Mouse (Mus musculus): ENCODE results near the gene Ift80.
"Not testable (repeated sequence)": the region's sequence is repeated elsewhere in the genome, so short reads cannot be mapped to it uniquely, and the experiment has no call there.

The Ift80 gene

DNA sequence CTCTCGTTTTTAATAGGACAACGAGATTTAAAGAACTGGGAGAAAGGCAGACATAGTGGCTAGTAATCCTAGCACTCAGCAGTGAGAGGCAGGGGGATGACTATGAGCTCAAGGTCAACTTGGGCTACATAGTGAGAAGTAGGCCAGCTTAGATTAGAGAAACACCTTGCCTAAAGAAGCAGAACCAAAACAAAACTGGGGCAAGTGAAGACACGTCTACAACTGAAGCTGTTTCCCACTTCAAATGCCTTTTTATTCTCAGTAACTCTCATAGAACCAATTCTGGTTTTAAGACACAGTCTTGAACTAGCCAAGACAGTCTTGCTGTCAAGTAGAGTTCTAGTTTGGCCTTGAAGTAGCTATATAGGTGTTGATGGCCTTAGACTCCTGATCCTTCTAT, 67.7 kb downstream of the Ift80 start:
- no peak for DNase-seq (ENCODE audit: low read depth, low spot score)

DNA sequence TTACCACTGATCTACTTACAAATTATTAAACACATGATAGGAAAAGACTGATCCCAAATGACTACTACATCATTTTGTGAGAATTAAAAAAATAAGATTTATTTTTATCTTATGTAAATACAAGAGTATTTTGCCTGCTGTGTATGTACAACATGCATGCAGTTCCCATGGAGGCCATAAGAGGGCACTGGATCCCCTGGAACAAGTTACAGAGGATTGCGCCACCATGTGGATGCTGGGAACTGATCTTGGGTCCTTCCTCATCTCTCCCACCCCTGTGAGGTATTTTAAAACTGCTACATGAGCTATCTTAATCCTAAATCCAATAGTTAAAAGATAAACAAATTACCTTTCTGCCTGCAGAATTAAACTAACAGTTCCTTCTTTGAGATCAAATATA, 68.9 kb downstream of the Ift80 start:
- no peak for DNase-seq (ENCODE audit: low read depth, low spot score)

DNA sequence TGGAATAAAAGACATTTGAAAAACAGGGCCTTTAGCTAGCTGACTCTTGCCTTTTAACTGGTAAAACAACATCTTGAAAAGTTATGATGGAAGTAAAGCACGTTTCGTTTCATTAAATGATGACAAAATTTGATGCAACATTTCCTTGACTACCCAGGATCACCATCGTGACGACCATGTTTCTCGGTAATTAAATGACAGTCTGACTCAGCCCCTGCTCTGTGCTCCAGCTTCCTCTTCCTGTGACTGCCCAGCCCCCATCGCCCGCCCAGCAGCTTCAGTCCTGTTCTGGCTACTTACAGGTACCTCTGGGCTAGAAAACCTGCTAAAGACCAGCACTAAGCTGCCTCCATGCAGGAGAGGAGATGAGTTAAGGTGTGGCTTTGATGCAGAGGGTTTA, 70.1 kb downstream of the Ift80 start:
- no peak for DNase-seq (ENCODE audit: low read depth, low spot score)

DNA sequence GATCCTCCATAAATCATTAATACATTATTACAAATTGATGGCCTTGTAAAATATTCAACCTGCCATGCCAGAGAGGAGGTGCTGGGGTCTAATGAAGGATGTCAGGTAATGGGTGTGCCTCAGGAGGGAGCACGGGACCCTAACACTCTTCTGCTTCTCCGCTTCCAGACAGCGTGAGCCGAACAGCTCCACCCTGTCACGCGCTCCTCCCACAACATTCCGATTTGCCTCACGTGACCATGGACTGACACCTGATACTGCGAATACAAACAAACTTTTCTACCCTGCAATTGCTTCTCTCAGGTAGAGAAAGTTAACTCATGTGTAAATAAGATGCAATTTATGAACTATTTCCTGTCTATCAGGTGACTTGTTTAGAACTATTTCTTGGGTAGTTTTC, 75.8 kb downstream of the Ift80 start:
- no peak for DNase-seq (ENCODE audit: low read depth, low spot score)

DNA sequence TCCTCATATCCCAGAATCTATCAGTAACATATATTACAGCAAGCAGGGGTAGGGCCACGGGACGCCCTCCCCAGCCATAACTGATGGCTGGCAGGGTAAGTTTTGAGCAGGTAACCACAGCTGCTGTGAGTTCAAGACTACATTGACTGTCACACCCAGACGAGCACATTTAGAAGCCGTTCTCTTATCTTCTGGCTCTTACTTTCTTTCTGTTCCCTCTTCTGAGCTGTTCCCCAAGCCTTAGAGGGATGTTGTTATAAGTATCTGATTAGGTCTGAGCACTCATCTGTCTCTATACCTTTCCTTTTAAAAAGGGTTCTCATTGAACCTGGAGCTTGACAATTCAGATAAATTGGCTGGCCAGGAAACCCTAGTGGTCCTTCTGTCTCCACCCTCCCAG, 96.9 kb downstream of the Ift80 start:
- DNase-seq (ENCODE audit: low read depth, low spot score) = no peak

DNA sequence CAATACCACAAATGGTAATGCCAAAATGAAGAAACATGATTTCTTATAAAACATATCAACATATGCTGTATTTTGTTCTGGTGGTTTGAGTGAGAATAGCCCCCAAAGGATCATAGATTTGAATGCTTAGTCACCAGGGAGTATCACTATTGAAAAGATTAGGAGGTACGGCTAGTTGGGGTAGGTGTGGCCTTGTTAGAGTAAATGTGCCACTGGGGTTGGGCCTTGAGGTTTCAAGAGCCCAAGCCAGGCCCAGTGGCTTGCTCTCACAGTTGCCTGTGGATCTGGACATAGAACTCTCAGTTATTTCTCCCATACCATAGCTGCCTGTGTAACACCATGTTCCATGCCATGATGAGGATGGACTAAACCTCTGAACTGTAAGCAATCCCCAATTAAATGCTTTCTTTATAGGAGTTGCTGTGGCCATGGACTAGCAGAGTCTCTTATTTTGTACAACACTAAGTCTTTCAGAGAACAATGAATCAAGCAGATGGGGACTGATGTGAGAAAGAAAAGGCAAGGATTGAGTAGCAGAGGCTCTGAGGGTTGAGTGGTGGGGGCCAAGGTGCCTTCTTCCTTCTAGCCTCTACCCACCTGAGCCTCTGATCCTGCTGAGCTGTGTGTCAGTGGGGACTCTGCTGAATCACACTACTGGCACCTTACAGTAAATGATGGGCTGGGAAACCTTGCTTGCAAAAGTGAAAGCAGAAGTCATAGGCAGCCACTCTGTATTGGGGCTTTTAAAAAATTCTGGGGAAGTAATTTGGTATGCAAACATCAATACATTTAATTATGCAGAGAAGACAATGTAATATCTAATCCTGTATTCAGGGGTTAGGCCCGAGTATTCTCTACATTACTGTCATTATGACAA, 99.2 kb downstream of the Ift80 start:
- DNase-seq (ENCODE audit: low read depth, low spot score) = no peak

DNA sequence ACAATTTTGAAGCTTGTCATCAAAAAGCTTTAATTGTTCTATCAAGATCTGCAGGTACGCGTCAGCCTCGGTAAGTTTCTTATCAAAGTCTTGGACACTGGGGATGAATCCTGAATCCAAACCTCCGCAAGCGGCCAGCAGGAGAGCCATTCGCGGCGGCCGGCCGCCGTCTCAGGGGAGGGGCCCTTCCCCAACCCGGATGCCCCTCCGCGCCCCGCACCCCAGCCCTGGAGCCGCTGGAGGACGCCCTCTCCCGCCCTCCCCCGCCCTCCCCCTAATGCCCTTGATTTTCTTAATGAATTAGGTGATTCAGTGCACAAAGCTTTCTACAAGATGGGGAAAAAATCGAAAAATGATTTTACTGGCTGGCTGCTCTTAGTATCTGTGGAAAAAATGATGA, 101.7 kb downstream of the Ift80 start:
- DNase-seq (ENCODE audit: low read depth, low spot score) = not testable (repeated sequence)

DNA sequence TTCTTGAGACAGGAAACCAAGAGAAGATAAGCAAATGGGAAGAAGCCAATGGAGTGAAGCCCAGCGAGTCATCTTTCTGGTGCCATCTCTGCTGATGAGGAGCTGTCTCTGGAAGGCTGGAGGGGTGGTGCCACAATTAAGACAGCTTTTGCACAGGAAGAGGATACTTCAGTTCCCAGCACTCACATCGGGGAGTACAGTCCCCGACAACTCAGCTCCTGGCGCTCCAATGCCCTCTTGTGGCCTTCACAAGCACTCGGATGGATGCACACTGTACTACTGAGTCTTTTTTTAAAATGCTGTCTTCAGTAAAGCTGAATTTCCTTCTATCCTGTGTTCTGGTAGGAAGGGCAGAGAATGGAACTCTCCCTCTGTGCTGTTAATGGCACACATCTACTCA, 107.2 kb downstream of the Ift80 start:
- DNase-seq (ENCODE audit: low read depth, low spot score) = no peak

DNA sequence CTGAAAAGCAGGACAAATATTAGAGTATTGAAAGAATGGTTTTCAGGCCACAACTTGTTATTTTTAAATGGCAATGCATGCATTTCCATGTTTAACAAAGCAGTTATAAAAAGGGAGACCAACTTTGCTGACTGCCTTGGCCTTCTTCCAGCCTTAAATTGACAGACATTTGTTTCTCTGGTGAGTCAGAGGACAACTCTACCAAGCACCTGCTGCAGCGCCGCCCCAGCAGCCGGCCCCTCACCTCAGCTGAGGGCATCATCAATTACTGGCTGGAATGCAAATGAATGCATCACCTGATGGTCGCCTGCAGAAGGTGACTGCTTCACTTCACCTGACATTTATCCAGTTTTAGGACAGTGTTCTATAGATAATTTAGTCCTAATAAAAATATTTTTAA, 108.9 kb downstream of the Ift80 start:
- no peak for DNase-seq (ENCODE audit: low read depth, low spot score)

DNA sequence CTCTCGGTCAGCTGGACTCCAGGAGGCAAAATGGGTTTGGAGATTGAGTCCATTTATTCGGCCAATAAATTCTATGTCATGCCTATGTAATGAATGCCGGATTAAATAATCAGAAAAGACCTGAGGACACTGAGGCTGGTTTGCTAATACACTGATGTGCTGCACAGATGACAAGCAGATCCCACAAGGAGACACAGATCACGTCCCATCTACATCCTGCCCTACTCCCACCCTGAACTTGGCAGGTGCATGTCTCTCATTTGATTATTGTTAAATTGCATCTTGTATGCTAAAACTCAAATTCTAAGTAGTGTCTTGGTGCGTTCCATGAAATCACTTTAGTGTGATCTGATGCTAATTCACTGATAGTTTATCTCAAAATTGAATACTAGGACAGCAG, 117.5 kb downstream of the Ift80 start:
- DNase-seq (ENCODE audit: low read depth, low spot score) = no peak

DNA sequence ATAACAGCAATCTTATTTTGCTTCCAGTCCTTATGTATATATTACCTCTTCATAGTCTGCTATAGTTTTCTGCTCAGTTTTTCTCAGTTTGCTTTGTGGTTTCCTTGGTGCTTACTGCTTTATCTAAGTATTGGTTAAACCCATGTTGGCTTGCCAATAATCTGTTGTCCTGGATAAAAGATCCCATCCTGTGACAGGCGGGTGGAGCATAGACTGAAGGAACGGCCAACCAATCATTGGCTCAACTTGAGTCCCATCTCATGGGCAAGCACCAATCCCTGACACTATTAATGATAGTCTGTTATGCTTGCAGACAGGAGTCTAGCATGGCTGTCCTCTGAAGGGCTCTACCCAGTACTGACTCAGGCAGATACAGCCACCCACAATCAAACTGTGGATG, 130.3 kb downstream of the Ift80 start:
- DNase-seq (ENCODE audit: low read depth, low spot score) = no peak

DNA sequence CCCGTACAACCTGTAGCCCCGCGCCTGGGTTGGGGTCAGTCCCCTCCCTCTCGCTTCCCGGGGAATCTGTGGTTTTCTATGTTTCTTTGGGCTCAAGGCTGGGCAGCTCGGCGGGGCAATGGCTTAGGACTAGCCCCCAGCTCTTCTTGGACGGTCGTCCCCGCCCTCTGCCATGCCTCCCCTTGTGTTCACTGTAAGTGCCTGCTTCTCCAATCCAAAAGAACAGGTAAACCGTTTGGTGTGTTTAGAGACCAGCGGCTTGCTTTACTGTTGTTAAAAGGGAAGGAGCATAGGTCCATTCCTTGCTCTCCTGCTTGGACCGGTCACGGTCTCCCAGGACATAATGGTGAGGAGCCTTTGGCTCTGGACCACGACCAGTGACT, 133.8 kb downstream of the Ift80 start:
- no peak for DNase-seq (ENCODE audit: low read depth, low spot score)

DNA sequence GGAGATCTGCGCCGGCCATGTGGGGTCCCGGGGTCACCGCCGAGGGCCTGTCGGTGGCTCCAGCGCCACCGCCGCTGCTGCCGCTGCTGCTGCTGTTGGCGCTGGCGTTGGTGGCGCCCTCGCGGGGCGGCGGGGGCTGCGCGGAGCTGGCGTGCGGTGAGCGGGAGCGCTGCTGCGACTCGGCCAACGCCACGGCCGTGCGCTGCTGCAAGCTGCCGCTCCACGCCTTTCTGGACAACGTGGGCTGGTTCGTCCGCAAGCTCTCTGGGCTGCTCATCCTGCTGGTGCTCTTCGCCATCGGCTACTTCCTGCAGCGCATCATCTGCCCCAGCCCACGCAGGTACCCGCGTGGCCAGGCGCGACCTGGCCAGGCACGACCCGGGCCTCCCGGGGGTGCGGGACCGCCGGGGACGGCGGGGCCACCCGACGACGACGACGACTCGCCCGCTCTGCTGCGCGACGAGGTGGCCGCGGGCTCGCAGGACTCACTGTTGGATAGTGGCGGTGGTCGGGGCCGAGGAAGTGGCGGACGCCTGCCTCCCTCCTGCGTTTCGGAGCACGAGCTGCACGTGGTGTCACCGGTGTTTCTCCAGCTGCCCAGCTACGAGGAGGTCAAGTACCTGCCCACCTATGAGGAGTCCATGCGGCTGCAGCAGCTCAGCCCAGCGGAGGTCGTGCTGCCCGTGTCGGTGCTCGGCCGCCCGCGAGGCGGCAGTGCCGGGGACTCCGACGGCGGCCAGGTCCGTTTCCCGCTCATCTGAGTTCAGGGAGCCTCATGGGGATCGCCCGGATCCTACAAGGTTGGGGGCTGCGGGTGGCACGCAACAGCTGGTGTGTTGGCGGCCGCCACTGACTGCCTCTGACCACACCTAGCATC, 134.4 kb downstream of the Ift80 start:
- DNase-seq (ENCODE audit: low read depth, low spot score) = no peak

DNA sequence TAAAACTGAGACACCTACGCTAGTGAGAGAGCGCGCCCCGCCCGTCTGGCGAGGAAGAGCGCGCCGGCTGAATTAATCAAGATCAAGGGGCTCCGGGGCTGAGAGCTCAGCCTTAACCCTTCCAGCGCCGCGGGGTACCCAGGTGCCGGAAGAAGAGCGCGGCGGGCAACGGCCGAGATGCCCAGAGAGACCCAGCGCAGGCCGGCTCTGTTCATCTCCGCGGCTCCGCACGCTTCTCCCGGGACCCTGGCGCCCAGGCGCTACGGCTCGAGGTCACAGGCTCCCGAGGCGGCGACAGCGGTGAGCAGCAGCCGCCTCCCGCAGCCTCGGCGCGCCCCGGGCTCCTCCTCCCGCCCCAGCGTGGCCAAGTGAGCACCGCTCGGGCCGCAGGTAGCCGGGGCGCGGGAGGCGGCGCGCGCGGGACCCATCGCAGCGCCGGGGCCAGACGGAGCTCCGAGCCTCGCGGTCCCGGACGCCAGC, 135.1 kb downstream of the Ift80 start, which contains the start of gene 1110032F04Rik:
1110032F04Rik (plus strand) TSS at position 376 of the 480 bp plus-strand sequence.
- no peak for DNase-seq (ENCODE audit: low read depth, low spot score)

DNA sequence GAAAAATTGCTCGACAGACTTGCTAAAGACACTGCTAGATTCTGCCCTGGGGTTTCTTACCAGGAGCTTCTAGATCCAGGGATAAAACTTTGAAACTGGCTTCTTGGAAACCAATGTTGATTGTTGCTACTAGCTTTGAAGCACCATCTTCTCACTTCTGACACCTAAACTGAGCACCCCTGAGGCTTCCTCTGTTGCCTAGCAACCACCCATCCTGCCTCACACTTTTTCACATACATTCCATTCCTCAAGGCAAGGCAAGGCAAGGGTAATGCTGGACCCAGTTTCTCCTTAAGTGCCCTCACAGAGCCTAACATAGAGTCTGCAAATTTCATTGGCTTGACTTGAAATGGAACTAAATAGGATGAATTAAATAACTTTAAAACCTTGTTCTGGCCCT, 152.0 kb downstream of the Ift80 start:
- no peak for DNase-seq (ENCODE audit: low read depth, low spot score)

DNA sequence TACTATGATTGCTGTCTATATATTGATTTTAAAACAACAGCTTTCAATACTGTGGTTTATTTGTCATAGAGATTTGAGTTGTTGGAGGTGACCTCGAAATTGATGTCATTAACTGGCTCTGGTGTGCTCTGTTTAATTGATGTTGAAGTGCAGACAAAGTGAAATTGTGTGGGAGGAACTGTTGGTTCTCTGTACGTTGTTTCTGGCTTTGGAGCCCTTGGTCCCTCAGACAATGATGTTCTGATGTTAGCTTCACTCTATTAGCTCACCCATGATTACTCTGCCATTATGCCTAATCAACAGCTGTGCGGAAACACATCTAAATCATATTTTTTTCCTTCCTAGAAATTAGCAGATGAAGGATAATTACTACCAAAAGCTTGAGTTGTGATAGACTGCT, 156.0 kb downstream of the Ift80 start:
- no peak for DNase-seq (ENCODE audit: low read depth, low spot score)

DNA sequence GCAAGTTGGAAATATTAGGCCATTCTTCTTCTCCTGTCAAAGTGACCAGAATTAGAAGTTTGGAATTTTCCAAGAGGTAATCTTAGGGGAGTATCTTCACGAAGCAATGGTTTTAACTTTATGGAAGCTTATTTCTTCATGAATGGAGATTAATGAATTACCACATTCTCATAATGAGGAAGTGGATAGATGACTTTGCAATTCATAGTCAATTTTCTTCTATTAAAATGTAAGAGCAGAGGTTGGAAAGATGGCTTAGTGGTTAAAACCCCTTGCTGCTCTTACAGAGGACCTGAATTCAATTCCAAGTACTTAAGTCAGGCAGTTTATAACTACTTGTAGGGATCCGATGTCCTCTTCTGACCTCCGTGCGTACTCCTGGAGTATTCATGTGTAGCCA, 160.3 kb downstream of the Ift80 start:
- no peak for DNase-seq (ENCODE audit: low read depth, low spot score)

Measured in brain, embryonic 18.5 days (tissue).